Mouse (Mus musculus): ENCODE measurements at regions not wholly inside any gene's neighbourhood (a gene's known extent, or its start where the extent isn't known, plus 50 kb on each side); places are given as distances from the start of the nearest gene placed in this dataset.
A peak's percentile ranks its signal among the peaks of the same experiment; 100 is the strongest.

GRCm38 (mm10) chr2:163138688-163139385, 51.2 kb upstream of the Gtsf1l start:
- DNase-seq, result peak; percentile 65 to 72

GRCm38 (mm10) chr2:163142762-163143388, 55.2 kb upstream of the Gtsf1l start:
- peak; percentile 80 to 86 for DNase-seq

GRCm38 (mm10) chr2:163143413-163143812, 55.8 kb upstream of the Gtsf1l start:
- DNase-seq, result no peak

GRCm38 (mm10) chr2:163146001-163146400, 56.9 kb upstream of the Tox2 start:
- DNase-seq, result no peak

- DNase-seq, result no peak
Measured at GRCm38 (mm10) chr2:163146481-163146880, 56.4 kb upstream of the Tox2 start.

- DNase-seq, result no peak
Measured at GRCm38 (mm10) chr2:163147381-163147780, 55.5 kb upstream of the Tox2 start.

- no peak for DNase-seq
Measured at GRCm38 (mm10) chr2:163151016-163151415, 51.9 kb upstream of the Tox2 start.

- peak; percentile 85 to 93 for DNase-seq
Measured at GRCm38 (mm10) chr2:163152340-163153033, 50.4 kb upstream of the Tox2 start.

Data from cerebellum, postnatal 14 days (tissue).